Mouse (Mus musculus): ENCODE measurements at regions not wholly inside any gene's neighbourhood (a gene's known extent, or its start where the extent isn't known, plus 50 kb on each side); places are given as distances from the start of the nearest gene placed in this dataset.
A peak's percentile ranks its signal among the peaks of the same experiment; 100 is the strongest.
"Not testable (repeated sequence)": the region's sequence is repeated elsewhere in the genome, so short reads cannot be mapped to it uniquely, and the experiment has no call there.

DNA sequence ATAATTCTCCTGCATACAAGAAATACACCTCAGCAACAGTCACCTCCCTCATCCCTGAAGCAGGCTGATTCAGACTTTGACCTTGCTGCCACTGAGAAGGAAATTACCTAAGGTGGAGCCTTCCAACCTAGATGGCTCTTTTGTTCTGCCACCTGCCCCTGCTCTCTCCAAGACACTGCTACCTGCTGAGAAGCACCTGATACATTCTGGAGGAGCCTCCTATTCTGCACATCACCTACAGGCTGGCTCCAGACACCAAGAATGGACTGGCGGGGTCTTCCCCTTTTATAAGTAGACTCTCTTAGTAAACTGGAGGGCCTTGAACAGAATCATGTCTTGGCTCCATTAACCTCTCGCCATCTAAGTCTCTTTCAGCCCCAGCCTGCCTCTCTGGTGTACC, 1149.5 kb upstream of the 2610301B20Rik start:
- not testable (repeated sequence) for DNase-seq

DNA sequence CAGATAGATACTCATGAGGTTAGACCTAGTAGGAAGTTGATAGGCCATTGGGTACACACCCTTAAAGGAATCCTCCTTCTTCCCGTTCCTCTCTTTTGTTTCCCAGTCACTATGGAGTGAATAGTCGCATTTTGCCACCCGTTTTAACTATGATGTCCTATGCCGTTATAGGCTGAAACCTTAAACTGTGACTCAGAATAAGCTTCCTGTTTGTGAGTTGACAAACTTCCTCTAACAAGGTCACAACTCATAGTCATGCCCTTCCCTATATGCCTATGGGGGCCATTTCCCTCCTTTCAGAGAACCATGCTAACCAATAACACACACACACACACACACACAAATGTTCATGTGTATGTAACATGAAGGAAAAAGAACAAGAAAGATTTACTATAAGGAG, 1136.6 kb upstream of the 2610301B20Rik start:
- DNase-seq = no peak

DNA sequence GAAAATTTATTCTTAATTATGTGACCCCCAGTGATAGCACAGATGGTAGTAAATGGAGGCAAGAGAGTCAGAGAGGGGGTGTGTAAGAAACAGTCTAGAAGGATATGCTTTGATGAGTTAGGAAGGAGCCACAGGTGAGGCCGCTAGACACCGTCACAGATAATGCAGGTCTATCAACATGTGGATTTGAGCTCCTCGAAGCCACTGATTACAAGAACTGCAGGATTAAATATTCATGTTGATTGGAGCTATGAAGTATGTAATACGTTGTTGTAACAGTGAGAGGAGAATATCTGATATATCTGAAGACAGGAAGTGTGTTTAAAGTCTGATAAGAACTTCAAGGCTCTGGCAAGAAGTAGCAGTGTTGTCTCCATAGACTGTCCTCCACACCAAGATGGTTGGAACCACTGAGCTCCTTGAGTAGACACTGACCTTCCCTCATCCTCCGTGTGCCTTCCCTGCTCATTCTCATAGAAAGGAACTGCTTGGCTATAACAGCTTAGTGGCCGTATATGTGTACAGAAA, 1126.8 kb upstream of the 2610301B20Rik start:
- DNase-seq = no peak

DNA sequence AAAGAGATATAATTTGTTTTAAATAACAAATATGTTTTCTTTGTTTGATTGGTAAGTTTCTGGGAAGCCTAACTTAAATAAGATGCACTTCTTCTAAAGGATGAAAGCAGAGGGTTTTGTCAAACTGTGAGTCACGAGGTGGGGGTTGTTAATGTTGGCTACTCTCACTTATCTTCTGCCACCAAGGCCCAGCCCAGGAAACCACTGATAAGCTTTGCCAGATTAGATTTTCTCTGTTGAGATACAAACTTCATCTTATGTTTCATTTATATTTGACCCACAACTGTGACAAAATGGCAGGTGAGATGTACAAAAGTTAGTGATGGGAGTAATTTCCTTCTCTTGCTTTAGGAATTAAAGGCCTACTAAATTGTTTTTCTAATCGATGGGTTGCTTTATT, 1126.2 kb upstream of the 2610301B20Rik start:
- DNase-seq = no peak

DNA sequence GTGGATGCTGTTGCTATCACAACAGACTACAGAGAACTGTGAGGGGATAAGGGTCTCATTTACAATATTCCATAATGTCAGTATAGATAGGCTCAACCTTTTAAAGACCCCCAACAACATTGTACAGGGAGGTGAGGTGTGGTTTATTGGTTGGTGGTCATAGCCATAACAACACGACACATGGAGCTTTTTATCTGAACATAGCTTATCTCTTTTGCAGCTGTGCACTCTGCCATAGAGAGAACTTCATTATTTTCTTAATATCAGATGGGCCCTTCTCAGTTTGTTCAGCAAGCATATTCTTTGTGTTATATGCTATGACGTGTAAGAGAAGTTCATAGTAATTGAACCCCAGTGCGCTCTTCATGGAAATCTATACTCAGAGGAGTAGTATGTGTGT, 1124.4 kb upstream of the 2610301B20Rik start:
- no peak for DNase-seq

DNA sequence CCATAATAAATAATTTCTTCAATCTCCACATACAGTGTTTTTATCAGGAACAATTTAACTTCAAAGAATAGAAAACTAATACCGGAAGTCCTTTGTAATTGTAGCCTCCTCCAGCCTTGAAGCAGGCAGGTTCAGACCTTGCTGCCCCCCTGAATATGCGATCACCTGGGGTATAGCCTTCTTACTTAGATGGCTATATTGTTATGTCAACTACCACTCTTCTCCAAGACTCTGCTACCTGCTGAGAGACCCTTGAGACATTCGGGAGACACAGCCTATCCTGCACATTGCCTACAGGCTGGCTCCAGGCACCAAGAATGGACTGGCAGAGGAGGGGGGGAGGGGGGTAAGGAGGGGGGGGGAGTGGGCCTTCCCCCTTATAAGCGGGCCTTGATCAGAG, 1123.9 kb upstream of the 2610301B20Rik start:
- DNase-seq = no peak

DNA sequence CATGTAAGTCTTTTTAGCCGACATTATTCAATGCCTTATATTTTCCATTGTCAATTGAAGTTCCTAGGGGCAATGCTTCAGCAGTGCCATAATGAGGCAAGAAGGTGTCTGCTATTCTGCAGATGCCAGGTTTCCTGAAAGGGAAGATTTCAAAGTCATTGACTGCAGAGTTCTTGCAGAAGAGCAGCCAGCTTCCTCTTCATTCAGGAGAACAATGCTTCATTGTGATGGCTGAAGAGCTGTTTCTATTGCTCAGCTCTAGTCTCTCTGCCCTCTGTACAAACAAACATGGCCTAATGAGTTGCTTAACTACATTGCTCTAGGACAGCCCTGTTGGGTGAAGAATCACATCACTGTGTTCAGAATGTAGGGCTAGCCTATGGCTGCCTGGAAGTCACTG, 1111.0 kb upstream of the 2610301B20Rik start:
- DNase-seq = no peak

DNA sequence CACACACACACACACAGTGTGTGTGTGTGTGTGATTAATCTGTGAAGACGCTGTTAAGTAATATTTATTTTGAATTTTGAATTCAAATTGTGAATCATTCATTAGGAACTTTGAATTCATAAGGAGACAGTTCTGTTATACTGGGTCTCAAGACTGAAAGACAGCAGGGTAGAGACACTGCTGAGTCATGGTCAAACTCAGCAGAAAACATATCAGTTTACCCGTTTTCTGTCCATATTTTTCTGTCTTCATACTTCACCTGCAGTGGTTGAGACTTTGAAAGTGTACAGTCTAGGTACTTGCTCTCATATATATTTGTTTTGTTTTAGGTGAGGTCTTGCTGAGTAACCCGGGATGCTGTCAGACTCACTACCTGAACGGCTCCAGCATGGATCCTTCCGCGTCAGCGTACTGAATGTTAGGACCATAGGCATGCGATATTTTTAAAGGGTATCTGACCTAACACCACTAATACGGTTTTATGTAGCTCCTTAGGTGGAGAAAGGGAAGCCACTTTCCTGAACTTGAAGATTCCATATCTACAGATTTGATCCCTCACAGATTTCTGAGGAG, 1104.6 kb upstream of the 2610301B20Rik start:
- no peak for DNase-seq

DNA sequence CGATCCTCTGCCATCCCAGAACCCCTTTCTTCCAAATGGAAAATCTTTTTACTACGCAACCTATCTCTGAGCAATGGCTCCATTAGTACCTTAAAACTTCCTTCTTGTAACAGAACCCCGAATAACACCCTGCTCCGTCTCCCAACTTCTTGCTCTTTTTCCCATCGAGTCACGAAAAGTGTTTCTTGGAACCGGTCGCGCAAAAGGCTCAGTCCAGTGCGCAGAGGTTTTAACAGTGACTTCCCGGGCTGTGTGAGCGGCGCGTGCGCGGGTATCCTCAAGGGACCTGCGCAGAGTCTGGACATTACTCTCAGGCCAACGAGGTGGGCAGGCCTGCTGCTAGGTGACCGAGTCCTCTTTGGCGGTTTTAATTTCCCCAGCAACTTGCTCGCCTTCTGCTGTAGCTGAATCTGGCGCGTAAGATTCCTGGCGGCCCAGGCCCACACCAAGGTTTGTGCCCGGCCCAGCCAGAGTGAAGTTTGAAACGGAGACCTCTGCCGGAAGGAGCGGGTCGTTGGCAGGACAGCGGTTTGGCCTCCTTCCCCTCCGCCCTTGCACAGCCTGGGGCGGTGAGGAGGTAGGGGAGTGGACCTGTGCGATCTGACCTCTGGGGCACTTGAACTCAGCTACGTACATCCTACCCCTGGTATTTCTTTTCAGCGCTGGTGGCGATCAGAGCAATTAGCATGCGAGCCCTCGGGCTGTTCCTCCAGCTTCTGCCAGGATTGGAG, 1103.8 kb upstream of the 2610301B20Rik start:
- no peak for DNase-seq

GRCm38 (mm10) chr4:9771103-9771474, 1103.2 kb upstream of the 2610301B20Rik start:
- no peak for DNase-seq

- no peak for DNase-seq
Observed at GRCm38 (mm10) chr4:9778391-9778790, 1095.9 kb upstream of the 2610301B20Rik start.

- no peak for DNase-seq
Observed at GRCm38 (mm10) chr4:9779594-9779993, 1094.7 kb upstream of the 2610301B20Rik start.

DNA sequence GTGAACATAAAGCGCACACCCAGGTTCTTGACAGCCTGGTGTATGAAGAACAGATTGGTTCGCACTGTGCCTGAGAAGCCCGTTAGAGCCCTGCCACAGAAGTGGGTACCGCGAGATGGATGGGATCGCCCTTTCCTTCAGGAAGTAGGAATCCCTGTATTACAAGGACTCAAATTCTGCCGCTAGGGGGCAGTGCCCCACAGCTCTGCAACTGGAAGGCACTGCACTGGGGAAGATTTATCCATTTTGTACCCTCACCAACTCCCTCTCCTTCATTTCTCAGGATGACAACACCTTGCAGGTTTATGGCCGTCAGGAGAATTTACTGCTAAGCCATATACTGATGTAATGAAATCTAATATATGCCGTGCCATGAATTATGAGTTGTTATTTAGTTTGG, 1094.1 kb upstream of the 2610301B20Rik start:
- DNase-seq = peak; percentile 14

DNA sequence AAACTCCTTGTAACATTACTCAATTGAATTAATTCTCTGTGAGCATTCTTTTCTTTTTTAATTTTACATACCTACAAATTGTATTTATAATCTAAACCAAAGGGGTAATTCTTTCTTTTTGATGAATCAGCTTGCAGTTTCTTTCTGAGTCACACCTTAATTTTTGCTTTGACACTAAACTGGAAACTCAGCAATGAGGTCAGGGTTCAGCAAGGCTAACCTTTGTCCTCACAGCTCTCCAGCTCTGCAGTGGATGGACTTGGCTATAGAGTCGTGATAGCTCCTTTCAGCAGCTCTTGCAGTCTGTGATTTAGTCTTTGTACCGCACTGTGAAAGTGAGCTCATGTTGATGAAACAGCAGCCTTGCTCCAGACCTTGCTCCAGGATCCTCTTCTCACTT, 1093.0 kb upstream of the 2610301B20Rik start:
- no peak for DNase-seq

DNA sequence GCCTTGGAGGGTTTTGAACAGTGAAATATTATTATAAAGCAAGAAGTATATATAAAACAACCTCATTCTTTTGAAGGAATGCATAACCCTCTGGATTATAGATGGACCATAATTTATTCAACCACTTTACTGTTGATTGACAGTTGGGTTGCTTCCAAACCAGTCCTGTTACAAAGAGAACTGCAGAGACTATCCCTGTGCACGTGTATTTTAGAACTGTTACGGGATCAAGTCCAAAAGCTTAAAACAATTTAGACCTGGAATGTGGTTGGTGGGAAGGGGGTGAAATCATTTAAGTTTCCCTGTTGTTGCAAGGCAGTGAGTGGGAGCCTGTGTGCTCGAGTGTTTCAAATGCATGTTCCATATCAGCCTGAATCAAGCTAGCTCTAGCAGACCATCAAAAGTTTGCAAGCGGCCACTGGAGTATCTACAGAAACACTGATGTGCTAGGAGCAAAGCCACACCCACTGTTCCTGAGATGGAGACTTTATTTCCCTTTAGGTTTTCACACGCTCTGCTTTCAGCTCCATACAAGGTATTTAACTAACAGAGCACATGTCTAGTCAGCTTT, 1086.4 kb upstream of the 2610301B20Rik start:
- DNase-seq = no peak

DNA sequence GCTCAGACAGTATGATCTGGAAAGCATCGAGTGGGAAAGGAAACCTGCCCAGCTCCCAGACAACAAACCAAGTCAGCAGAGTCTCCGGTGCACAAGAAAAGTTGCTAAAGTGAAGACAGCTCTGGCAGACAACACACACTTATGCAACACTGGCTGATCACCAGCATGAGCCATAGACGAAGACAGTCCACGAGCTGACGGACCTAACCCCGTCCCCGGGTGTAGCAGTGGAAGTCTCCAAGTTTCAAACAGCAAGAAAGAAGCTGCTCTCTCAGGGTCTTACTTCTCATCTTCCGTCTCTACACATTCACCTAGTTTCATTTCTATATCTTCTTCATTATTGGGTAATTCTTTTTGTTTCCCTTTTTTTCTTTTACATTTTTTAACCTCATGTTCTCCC, 1083.8 kb upstream of the 2610301B20Rik start:
- DNase-seq = no peak

Data from layer of hippocampus, adult 9-11 months (tissue).